Mouse (Mus musculus) CH12.LX (cell line): ENCODE data around the gene Timm44. TPM values are rescaled to one million over a fixed set of nuclear protein-coding genes. Genes with fewer than 3 reads are reported as not detected.

Experiments
- DNase-seq: peaks from one replicate; pipeline ENCODE4 v3.0.0-alpha.2; 2013; ENCODE audit errors: extremely low read depth
- H3K27ac ChIP-seq: 2 replicates; pipeline ENCODE4 v1.5.1; 2012; ENCODE audit warnings: low read depth, mild to moderate bottlenecking, control low read depth, moderate library complexity; ENCODE audit not compliant: insufficient read depth
- H3K27me3 ChIP-seq: replicated peaks from 2 replicates; pipeline ENCODE3; 2012; ENCODE audit warnings: inconsistent platforms
- H3K36me3 ChIP-seq, 2 experiments: replicated peaks in 1 of 2; 2 replicates each; pipeline versions ENCODE3 to v1.6.1; 2012; ENCODE audit warnings: inconsistent platforms in 1 of 2, low read length in 1 of 2, mild to moderate bottlenecking in 1 of 2, mixed read lengths in 1 of 2, moderate library complexity in 1 of 2; ENCODE audit not compliant: control insufficient read depth in 1 of 2, insufficient read depth in 1 of 2
- H3K4me1 ChIP-seq, 2 experiments: 2 replicates each; pipeline ENCODE4 v1.6.1; 2012; ENCODE audit warnings: inconsistent platforms in 1 of 2, moderate library complexity in 1 of 2; ENCODE audit not compliant: insufficient read depth in 2 of 2, control insufficient read depth in 1 of 2
- H3K4me2 ChIP-seq: 2 replicates; pipeline ENCODE4 v1.6.1; 2012; ENCODE audit warnings: low read depth, mild to moderate bottlenecking, control low read depth; ENCODE audit not compliant: poor library complexity, insufficient read depth, severe bottlenecking
- H3K4me3 ChIP-seq, 3 experiments: fragments of 150-350 bp in 1 of 3; sonication (generic) in 1 of 3; replicated peaks in 1 of 3; 2 replicates each; pipeline versions ENCODE3 to v1.5.1; 2011 to 2012; ENCODE audit warnings: low read depth in 2 of 3, low read length in 2 of 3, mild to moderate bottlenecking in 2 of 3, moderate library complexity in 2 of 3, control low read depth in 1 of 3, improper control_type of control experiment in 1 of 3, inconsistent platforms in 1 of 3, mixed read lengths in 1 of 3; ENCODE audit not compliant: poor library complexity in 1 of 3
- H3K79me2 ChIP-seq: replicated peaks from 2 replicates; pipeline ENCODE4 v1.6.1; 2012; ENCODE audit warnings: mild to moderate bottlenecking, moderate library complexity; ENCODE audit not compliant: control insufficient read depth, poor library complexity, insufficient read depth, severe bottlenecking; ENCODE audit errors: extremely low read depth
- H3K9ac ChIP-seq: 2 replicates; pipeline ENCODE4 v1.6.1; 2012; ENCODE audit warnings: low read depth, mild to moderate bottlenecking, control low read depth, moderate library complexity; ENCODE audit not compliant: insufficient read depth
- H3K9me3 ChIP-seq: replicated peaks from 2 replicates; pipeline ENCODE3; 2012; ENCODE audit warnings: low read length, inconsistent platforms, mixed read lengths
- BHLHE40 ChIP-seq: IDR thresholded peaks from 2 replicates; pipeline ENCODE4 v1.6.1; 2011; ENCODE audit warnings: mild to moderate bottlenecking, low read depth, low read length, improper control_type of control experiment
- CHD2 ChIP-seq: IDR thresholded peaks from 2 replicates; pipeline ENCODE4 v1.6.1; 2011; ENCODE audit warnings: low read length, improper control_type of control experiment
- E2F4 ChIP-seq: IDR thresholded peaks from 2 replicates; pipeline ENCODE4 v1.6.1; 2011; ENCODE audit warnings: low read depth, low read length, improper control_type of control experiment; ENCODE audit not compliant: insufficient replicate concordance
- ELF1 ChIP-seq: IDR thresholded peaks from 2 replicates; pipeline ENCODE4 v1.6.1; 2014; ENCODE audit warnings: low read depth, mild to moderate bottlenecking, inconsistent platforms, low read length, improper control_type of control experiment
- EP300 ChIP-seq: IDR thresholded peaks from 2 replicates; pipeline ENCODE4 v1.6.1; 2011; ENCODE audit warnings: low read length, improper control_type of control experiment
- ETS1 ChIP-seq: conservative IDR thresholded peaks from 2 replicates; pipeline ENCODE4 v1.6.1; 2012; ENCODE audit warnings: low read depth, mild to moderate bottlenecking, inconsistent platforms, low read length, improper control_type of control experiment, moderate library complexity
- HCFC1 ChIP-seq: IDR thresholded peaks from 2 replicates; pipeline ENCODE4 v1.6.1; 2012; ENCODE audit warnings: low read depth, mild to moderate bottlenecking, inconsistent platforms, low read length, improper control_type of control experiment
- IRF4 ChIP-seq: IDR thresholded peaks from 2 replicates; pipeline ENCODE4 v1.6.1; 2014; ENCODE audit warnings: low read depth, mild to moderate bottlenecking, inconsistent platforms, low read length, improper control_type of control experiment
- JUN ChIP-seq: IDR thresholded peaks from 2 replicates; pipeline ENCODE4 v1.6.1; 2011; ENCODE audit warnings: low read depth, mild to moderate bottlenecking, low read length, improper control_type of control experiment, moderate library complexity; ENCODE audit not compliant: insufficient read depth
- JUND ChIP-seq: conservative IDR thresholded peaks from 2 replicates; pipeline ENCODE4 v1.6.1; 2011; ENCODE audit warnings: low read depth, low read length, improper control_type of control experiment
- KAT2A ChIP-seq: IDR thresholded peaks from 2 replicates; pipeline ENCODE4 v1.6.1; 2012; ENCODE audit warnings: low read length, improper control_type of control experiment, inconsistent platforms; ENCODE audit not compliant: insufficient replicate concordance
- MAZ ChIP-seq: IDR thresholded peaks from 2 replicates; pipeline ENCODE4 v1.6.1; 2012; ENCODE audit warnings: low read depth, mild to moderate bottlenecking, inconsistent platforms, low read length, improper control_type of control experiment, moderate library complexity
- MYC ChIP-seq: IDR thresholded peaks from 2 replicates; pipeline ENCODE4 v1.6.1; 2011; ENCODE audit warnings: low read depth, mild to moderate bottlenecking, improper control_type of control experiment, low read length
- NELFE ChIP-seq: IDR thresholded peaks from 2 replicates; pipeline ENCODE4 v1.6.1; 2011; ENCODE audit warnings: low read depth, low read length, improper control_type of control experiment
- NRF1 ChIP-seq: IDR thresholded peaks from 2 replicates; pipeline ENCODE4 v1.6.1; 2014; ENCODE audit warnings: low read depth, mild to moderate bottlenecking, inconsistent platforms, low read length, improper control_type of control experiment, moderate library complexity
- PAX5 ChIP-seq: IDR thresholded peaks from 2 replicates; pipeline ENCODE4 v1.6.1; 2012; ENCODE audit warnings: low read length, inconsistent platforms, mixed read lengths
- POLR2A ChIP-seq: IDR thresholded peaks from 2 replicates; pipeline ENCODE4 v1.6.1; 2011; ENCODE audit warnings: low read depth, mild to moderate bottlenecking, improper control_type of control experiment, low read length
- RAD21 ChIP-seq: IDR thresholded peaks from 2 replicates; pipeline ENCODE4 v1.6.1; 2011; ENCODE audit warnings: low read depth, mild to moderate bottlenecking, low read length, improper control_type of control experiment, moderate library complexity
- RCOR1 ChIP-seq: conservative IDR thresholded peaks from 2 replicates; pipeline ENCODE4 v1.6.1; 2012; ENCODE audit warnings: low read depth, mild to moderate bottlenecking, inconsistent platforms, low read length, improper control_type of control experiment
- SIN3A ChIP-seq: IDR thresholded peaks from 2 replicates; pipeline ENCODE4 v1.6.1; 2012; ENCODE audit warnings: low read length, improper control_type of control experiment, inconsistent platforms
- TBP ChIP-seq: conservative IDR thresholded peaks from 2 replicates; pipeline ENCODE4 v1.6.1; 2011; ENCODE audit warnings: low read depth, low read length, improper control_type of control experiment
- TCF12 ChIP-seq: IDR thresholded peaks from 2 replicates; pipeline ENCODE4 v1.6.1; 2014; ENCODE audit warnings: low read depth, mild to moderate bottlenecking, inconsistent platforms, low read length, improper control_type of control experiment
- USF1 ChIP-seq: IDR thresholded peaks from 2 replicates; pipeline ENCODE4 v1.6.1; 2014; ENCODE audit warnings: low read depth, mild to moderate bottlenecking, inconsistent platforms, low read length, improper control_type of control experiment
- USF2 ChIP-seq: conservative IDR thresholded peaks from 2 replicates; pipeline ENCODE4 v1.6.1; 2011; ENCODE audit warnings: low read depth, low read length, improper control_type of control experiment
- ZKSCAN1 ChIP-seq: IDR thresholded peaks from 2 replicates; pipeline ENCODE4 v1.6.1; 2012; ENCODE audit warnings: low read depth, inconsistent platforms, low read length, improper control_type of control experiment, borderline replicate concordance
- ZNF384 ChIP-seq: IDR thresholded peaks from 2 replicates; pipeline ENCODE4 v1.6.1; 2012; ENCODE audit warnings: low read depth, low read length, improper control_type of control experiment, inconsistent platforms
- dilution Hi-C: fragments of 300-500 bp; cut with MboI; formaldehyde crosslinking; loops from 2 replicates; pipeline ENCODE4 v1.14.3; 2020; ENCODE audit warnings: low sequenced_read_pairs; ENCODE audit not compliant: extremely low pct_unique_long_range_greater_than_20kb, extremely low pct_ligation_motif_present
- in situ Hi-C: fragments of 300-500 bp; cut with MboI; formaldehyde crosslinking; loops from 3 replicates; pipeline ENCODE4 v1.14.3; 2019; ENCODE audit warnings: low sequenced_read_pairs, low pct_ligation_motif_present, low pct_unique_long_range_greater_than_20kb, mixed read lengths
- polyA plus RNA-seq: library from polyadenylated mRNA; unstranded; fragments of >175 nt; gene quantifications from 2 replicates; pipeline ENCODE4 v1.2.1, GENCODE M21; 2012; ENCODE audit warnings: low read depth; ENCODE audit not compliant: insufficient read length
- total RNA-seq, 2 experiments: library from RNA; depleted of rRNA; stranded (reverse); fragments of 300-350 nt in 1 of 2; fragments of >200 nt in 1 of 2; gene quantifications; 2 replicates each; pipeline ENCODE4 v1.2.3; 2012 to 2014

The Timm44 gene
- total and polyA plus RNA-seq, 3 experiments, result 109 to 147 (median 143) TPM

DNA sequence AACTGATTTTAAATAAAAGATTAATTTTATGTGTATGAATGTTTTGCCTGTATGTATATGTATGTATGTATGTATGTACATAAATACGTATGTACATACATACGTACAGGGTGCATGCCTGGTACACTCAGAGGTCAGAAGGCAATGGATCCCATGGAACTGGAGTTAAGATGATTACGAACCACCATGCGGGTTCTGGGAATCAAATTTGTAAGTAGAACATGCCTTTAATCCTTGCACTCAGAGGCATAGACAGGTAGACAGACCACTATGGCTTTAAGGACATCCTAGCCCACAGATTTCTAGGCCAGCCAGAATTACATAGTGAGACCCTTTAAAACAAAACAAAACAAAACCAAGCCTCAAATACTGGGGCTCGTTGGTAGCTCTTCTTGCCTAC lies 42.4 kb upstream of the Timm44 start:
- H3K27ac ChIP-seq, result no peak overlapping the region
- no peak for TF ChIP-seq IRF4
- TF ChIP-seq POLR2A, result no peak
- no peak for TF ChIP-seq MAZ
- TF ChIP-seq KAT2A, result no peak
- no peak for TF ChIP-seq TCF12
- no peak for TF ChIP-seq E2F4
- TF ChIP-seq SIN3A, result no peak
- no peak for TF ChIP-seq BHLHE40
- no peak for TF ChIP-seq USF2
- no peak for TF ChIP-seq ZKSCAN1
- TF ChIP-seq RCOR1, result no peak
- no peak for TF ChIP-seq PAX5
- no peak for TF ChIP-seq NELFE
- TF ChIP-seq JUN, result no peak
- no peak for TF ChIP-seq HCFC1
- no peak for TF ChIP-seq USF1
- TF ChIP-seq RAD21, result no peak
- no peak for TF ChIP-seq ZNF384
- no peak overlapping the region for H3K9ac ChIP-seq
- dilution Hi-C loops, result no loop called here
- H3K36me3 ChIP-seq, result peaks cover 23 to 72% of the 10 kb centered on the region in 2 experiments
- no peaks in the 10 kb centered on the region for H3K9me3 ChIP-seq
- H3K4me2 ChIP-seq, result no peak overlapping the region
- DNase-seq, result no peak
- no peaks in the 10 kb centered on the region for H3K27me3 ChIP-seq
- H3K79me2 ChIP-seq, result peaks cover 93% of the 10 kb centered on the region
- H3K4me1 ChIP-seq, result peaks cover 2 to 53% of the 10 kb centered on the region in 2 experiments
- no peak overlapping the region for H3K4me3 ChIP-seq
- in situ Hi-C loops, result loop anchor here (10.0 kb wide), 1 partner anchor 63 kb away; the partner anchor contains the start of genes Ctxn1 and Snapc2

DNA sequence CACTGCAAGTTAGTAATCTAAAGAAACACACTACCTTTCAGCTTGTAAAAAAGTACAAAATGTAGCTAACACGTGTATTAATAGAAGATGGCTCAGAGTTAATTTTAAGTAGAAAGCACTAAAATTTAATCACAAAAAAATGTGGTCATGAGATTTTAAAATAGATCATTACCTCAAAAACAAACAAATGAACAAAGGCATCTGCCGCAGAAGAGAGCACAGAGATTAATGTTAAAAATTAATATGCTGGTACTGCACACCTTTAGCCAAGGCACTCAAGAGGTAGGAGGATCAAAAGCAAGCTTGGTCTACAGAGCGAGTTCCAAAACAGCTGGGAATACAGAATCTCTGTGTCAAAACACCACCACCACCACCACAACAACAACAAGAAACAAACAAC lies 39.1 kb upstream of the Timm44 start:
- Histone ChIP-seq H3K27ac (no peak overlapping the region), H3K79me2 (peaks cover 88% of the 10 kb centered on the region), H3K36me3 (peaks cover 24 to 74% of the 10 kb centered on the region in 2 experiments), H3K27me3 (no peaks in the 10 kb centered on the region), H3K9ac (no peak overlapping the region), H3K4me3 (no peak overlapping the region), H3K4me2 (no peak overlapping the region), H3K4me1 (peaks cover 0 to 21% of the 10 kb centered on the region in 2 experiments; a peak in 3 of 4 replicates), H3K9me3 (no peaks in the 10 kb centered on the region)
- dilution Hi-C loops (no loop called here), in situ Hi-C loops (loop anchor here (10.0 kb wide), 1 partner anchor 60 kb away; the partner anchor contains the start of genes Ctxn1 and Snapc2)
- TF ChIP-seq JUN (no peak), MYC (no peak), RCOR1 (no peak), EP300 (no peak), JUND (no peak), TBP (no peak), CHD2 (no peak), SIN3A (no peak), USF1 (no peak), USF2 (no peak), POLR2A (no peak), ZKSCAN1 (no peak), BHLHE40 (no peak), RAD21 (no peak), ELF1 (no peak), NRF1 (no peak), E2F4 (no peak), ETS1 (no peak), TCF12 (no peak), ZNF384 (no peak)
- DNase-seq, result no peak
